Mouse (Mus musculus): ENCODE results near the gene Zbtb32. TPM values are rescaled to one million over a fixed set of nuclear protein-coding genes. Genes with fewer than 3 reads are reported as not detected.

The Zbtb32 gene
- total RNA-seq, 2 experiments from 2014 or later = not detected

- no peak for DNase-seq (ENCODE audit: low spot score in 2 of 2)
Observed at GRCm38 (mm10) chr7:30602583-30602982, 3.9 kb upstream of the Zbtb32 start.

DNA sequence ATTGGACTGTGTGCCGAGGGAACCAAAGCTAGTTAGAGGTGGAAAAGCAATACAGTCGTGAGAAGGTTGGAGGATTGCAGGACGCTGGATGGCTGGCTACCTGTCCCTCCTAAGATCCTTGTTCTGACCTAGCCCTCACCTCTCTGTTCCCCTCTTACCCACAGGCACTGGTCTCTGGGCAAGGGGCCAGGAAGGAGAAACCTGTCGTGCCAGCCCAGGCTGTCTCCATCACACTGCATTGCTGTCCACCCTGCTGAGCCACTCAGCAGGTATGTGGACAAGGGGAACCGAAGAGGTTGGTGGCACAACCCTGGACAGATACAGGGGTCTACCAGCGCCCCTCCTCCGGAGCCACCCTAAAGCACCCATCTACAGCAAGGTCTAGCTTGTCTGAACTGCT lies 1.9 kb upstream of the Zbtb32 start:
- DNase-seq (ENCODE audit: low spot score in 2 of 2) = no peak

- DNase-seq (ENCODE audit: low spot score in 2 of 2) = peak; percentile 47 to 77
Observed at GRCm38 (mm10) chr7:30599933-30600353, 1.2 kb upstream of the Zbtb32 start.

GRCm38 (mm10) chr7:30596811-30597210 lies 1.9 kb downstream of the Zbtb32 start:
- DNase-seq (ENCODE audit: low spot score in 2 of 2) = no peak

DNA sequence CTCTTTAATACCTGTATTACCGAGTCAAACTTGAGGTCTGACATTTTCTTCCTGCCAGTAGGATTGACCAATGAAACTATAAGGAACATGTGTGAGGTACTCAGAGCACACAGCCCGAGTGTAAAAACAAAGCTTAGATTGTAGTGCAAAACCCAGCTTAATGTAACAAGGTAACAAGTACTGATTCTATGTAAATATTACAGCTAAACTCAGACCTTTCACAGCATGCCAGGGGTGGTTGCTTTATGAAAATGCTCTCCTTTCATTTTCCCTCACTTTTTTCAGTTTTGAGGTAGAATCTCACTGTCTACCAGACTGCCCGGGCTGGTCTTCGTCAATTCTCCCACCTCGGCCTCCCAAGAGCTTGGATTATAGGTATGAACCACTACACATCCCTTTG lies 2.6 kb downstream of the Zbtb32 start:
- DNase-seq (ENCODE audit: low spot score in 2 of 2) = no peak

DNA sequence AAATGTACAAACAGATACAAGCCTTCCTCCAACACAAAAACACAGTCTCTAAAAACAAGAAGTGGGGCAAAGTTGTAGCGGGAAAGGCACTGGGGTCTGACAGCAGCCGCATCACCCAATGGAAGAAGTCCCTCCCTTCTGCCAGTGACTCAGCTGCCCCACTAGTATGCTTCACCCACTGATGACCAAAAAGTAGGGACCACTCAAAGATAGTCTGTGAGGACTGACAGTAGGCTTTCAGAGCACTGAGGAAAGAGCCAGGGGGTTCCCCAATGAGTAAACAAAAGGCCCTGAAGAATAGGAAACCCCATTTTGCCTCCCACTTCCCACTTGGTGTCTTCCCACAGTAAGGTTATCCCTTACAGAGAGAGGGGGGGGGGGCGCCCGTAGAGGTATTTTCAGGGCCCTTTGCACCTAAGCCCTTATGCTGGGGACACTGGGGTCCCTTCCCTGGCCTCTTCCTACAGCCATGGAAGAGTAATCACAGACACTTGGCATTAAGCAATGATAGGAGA lies 4.1 kb downstream of the Zbtb32 start:
- no peak for DNase-seq (ENCODE audit: low spot score in 2 of 2)

- no peak for DNase-seq (ENCODE audit: low spot score in 2 of 2)
Observed at GRCm38 (mm10) chr7:30593579-30594509, 4.9 kb downstream of the Zbtb32 start.

DNA sequence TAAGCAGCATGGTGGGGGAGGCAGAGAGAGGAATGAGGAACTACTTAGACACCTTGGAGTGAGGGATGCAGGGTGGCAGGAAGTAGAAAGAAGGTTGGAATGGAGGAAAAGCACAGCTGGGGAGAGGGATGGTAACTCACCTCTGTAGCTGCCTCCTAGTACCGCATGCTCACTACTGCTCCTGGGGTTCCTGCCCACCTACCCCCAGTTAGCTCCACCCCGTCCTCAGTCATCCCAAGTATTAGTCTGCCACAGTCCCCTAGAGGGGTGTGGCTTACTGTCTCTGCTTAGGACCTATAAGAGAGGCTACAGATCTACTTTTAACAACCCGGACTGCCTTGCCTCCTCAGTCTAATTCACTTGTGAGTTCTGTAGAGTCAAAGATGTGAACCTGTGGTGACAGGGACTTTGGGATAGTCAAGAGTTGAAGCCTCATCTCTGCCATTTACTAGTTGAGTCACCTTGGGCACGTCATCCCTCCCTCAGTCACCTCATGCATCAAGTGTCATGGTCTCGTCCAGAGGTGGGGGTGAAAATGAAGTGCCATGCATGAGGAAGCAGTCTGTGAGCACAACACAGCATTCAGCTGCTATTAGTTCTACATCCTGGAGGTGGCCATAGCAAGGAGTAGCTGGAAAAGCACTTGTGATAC lies 5.8 kb downstream of the Zbtb32 start:
- no peak for DNase-seq (ENCODE audit: low spot score in 2 of 2)

GRCm38 (mm10) chr7:30591605-30591951 lies 7.1 kb downstream of the Zbtb32 start:
- DNase-seq (ENCODE audit: low spot score in 2 of 2) = no peak

GRCm38 (mm10) chr7:30590927-30591604 lies 7.6 kb downstream of the Zbtb32 start:
- DNase-seq (ENCODE audit: low spot score in 2 of 2) = no peak

DNA sequence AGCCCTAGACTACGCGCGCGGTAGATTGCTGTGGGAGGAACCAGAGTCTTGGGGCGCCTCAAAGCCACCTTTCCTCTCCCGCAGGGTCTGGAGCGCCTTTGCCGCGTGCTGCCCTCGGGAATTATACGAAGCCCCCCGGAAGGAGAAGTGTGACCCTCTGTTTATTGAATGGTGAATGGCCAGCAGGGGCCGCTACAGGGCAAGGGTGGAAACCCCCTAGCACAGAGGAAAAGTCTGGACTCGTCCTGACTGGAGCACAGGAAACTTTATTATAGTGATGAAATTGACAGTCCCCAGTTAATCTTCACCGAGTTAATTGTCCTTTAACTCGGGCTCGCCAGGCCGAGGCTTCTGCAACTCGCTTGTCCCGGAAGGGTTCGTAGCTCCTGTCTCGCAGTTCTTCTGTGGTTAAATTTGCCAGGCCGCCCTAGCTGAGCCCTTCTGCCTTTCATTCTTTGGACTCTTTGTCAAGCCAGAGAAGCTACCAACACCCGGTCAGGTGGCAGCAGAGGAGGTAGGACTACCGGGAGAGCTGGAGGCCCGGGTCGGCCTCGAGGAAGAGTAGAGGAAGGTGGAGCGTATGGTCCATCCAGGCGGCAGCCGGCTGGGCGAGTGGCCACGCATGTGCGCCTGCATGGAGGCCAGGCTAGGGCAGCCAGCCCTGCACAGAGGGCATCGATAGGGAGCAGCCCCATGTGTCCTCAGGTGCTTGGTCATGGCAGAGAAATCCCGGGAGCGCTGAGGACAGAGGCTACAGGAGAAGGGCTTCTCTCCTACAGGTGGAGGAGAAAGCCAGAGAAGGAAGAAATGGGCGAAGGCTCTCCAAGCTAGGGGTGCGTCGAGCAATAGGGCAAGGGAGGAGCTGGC lies 9.0 kb downstream of the Zbtb32 start:
- peak; percentile 68 to 87 for DNase-seq (ENCODE audit: low spot score in 2 of 2)

DNA sequence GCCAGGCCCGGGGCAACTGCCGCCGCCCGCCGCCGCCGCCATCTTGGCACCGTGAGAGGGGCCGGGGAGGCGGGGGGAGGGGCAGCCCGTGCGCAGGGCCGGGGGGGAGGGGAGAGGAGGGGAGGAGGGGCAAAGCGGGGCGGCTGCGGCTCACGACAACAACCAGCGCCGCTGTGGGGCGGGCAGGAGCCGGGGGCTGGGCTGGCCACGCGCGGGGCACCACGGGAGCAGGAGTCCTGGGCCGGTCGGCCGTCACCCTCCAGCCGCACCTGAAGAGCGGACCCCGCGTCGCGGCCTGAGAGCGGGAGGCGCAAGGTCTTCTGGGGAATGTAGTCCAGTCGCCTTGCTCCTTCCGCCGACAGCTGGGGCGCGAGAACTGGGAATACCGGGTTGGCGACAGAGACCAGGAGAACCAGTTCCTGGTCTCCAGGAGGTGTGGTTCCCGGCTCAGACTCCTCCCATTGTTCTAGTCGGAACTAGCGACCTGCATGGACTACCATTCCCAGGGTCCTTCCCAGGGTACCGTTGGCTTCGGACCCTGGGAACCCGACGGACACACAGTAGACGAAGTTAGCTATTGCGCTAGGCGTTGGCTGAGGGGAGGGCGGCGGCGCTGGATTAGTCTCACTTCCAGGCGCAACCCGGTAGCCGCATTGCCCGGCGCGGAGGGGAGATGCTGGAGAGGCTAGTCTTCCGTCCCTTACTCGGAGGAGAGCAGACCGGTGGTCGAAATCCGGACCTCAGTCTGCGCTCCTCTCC lies 9.9 kb downstream of the Zbtb32 start, which contains the start of gene Kmt2b:
Gene Kmt2b, minus strand, starts transcription at position 51 of the 759 bp plus-strand sequence.
- DNase-seq (ENCODE audit: low spot score in 2 of 2) = peak; percentile 92 to 96

DNA sequence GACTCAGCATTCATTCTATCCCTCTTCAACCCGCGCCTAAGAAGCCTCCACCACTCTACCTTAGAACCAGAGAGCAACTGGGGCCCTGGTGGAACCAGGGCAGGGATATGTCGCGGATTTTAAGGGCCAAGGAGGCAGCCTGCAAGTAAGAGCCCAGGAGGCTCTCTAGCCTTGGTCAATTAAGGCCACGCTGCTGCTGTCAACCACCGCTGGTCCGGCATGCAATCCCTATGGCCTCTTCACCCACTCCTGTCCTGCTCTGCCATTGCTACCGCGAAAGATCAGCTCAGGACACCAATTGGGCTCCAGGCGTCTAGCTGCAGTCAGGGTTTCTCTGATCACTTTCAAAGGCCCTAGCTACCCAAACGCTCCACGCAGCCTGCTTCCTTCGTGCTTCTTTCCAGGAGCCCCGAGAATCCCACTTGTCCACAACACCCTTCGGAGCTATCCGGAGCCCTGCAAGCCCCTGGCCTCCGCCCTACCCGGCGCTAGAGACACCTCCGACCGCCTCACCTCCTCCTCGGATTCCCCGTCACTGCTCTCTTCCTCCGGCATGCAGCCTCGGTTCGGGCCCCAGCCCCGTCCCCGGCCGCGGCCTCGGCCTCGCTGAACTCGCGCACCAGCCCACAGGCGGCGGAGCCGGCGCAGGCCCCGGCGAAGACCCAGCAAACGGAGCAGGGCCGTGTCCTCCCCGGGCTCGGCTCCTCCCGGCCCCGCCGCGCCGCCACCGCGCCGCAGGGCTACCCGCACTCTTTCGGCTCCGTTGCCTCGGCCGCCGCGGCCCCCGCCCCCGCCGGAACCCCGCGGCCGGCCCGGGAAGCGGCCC lies 10.7 kb downstream of the Zbtb32 start:
- peak in 1 of 2 experiments; percentile 61 for DNase-seq (ENCODE audit: low spot score in 2 of 2)

DNA sequence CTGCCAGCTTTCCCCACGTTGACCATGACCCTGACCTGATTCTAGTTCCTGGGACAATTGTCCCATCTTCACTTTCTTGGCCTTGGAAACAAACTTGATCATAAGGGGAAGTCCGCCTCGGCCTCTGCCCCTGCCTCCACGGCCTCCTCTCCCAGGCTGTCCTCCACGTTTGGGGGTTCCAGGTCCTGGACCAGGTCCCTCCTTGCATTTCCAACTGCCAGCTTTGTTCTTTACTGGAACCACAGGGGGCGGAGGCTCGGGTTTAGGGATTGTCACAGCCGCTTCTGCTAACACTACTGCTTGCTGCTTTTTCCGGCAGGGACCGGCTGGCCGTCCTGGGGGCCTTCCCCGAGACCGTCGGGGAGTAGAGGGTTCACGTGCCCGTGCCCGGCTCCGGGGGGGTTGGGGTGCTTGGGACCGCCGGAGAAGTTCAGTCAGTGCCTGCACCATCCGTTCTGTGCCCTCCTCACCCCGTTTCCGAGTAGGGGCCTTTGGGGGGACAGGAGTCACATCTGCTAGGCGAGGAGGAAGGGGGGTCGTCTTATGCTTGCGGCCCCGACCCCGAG lies 12.2 kb downstream of the Zbtb32 start:
- no peak for DNase-seq (ENCODE audit: low spot score in 2 of 2)

GRCm38 (mm10) chr7:30585170-30585569 lies 13.5 kb downstream of the Zbtb32 start:
- no peak for DNase-seq (ENCODE audit: low spot score in 2 of 2)

- no peak for DNase-seq (ENCODE audit: low spot score in 2 of 2)
Observed at GRCm38 (mm10) chr7:30584339-30584738, 14.4 kb downstream of the Zbtb32 start.

DNA sequence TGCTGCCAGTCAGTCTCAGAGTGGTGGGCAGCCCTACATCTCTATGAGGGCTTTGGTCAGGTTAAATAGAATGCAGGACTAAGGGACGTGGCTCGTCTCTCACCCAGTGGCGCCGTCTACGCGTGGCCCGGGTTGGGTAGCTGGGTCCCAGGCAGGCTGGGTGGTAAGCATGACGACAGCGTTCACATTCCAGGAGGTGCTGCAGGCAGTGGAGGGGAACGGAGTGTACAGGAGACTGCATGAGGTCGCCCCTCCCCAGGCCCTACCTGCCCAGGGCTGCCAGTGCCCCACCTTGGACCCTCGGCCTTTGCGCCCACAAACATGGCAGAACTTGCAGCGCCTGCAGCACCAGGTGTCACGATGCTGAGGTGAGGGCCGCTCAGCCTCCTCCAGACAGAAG lies 17.2 kb downstream of the Zbtb32 start:
- DNase-seq (ENCODE audit: low spot score in 2 of 2) = no peak

- no peak for DNase-seq (ENCODE audit: low spot score in 2 of 2)
Observed at GRCm38 (mm10) chr7:30579950-30580349, 18.8 kb downstream of the Zbtb32 start.

- peak in 1 of 2 experiments; percentile 53 for DNase-seq (ENCODE audit: low spot score in 2 of 2)
Observed at GRCm38 (mm10) chr7:30572969-30573368, 25.7 kb downstream of the Zbtb32 start.
